ENCODE assay signal across 9 mouse cellular contexts in the genomic region with DNA sequence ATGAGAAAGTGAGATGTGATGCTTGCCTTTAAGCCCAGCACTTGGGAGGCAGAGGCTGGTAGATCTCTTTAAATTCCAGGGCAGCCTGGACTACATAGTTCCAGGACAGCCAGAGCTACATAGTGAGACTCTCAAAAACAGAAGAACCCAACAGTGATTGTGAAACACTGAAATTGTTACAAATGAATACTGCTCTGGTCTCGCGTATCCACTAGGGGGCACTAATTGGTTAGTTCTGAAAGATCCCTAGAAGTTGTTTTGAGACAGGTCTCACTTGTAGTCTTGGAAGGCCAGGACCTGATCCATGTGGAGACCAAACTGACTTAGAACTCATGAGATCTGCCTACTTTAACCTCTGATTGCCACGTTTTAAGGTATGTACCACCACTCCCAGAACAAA. TPM values are rescaled to one million over a fixed set of nuclear protein-coding genes. Genes with fewer than 3 reads are reported as not detected.
DNase-seq lines count a peak whose midpoint lies in the region; ATAC-seq lines count a peak whose summit lies in the region.
"Had no signal": no experiment of that assay in that cellular context is flagged by ENCODE, and none has a peak within 500 bp of the region (broad histone marks: within the 10 kb centered on the region; RNA-seq: fewer than 3 reads in every experiment).

No protein-coding gene starts in this region.

- H3K36me3 ChIP-seq in forebrain, embryonic 10.5 days (replicated peaks) = peaks cover 62% of the 10 kb centered on the region
- peaks cover 36% of the 10 kb centered on the region for H3K36me3 ChIP-seq in hindbrain, embryonic 12.5 days
- H3K36me3 ChIP-seq in lung, embryonic 16.5 days (ENCODE audit: control insufficient read depth, insufficient read depth, low read length) = peaks cover 27% of the 10 kb centered on the region

- DNase-seq in MEL-GATA-1-ER (ENCODE audit: extremely low read depth, low read depth) = peak; percentile 71
- peak; percentile 71 for DNase-seq in forebrain, embryonic 10.5 days (ENCODE audit: extremely low spot score, low spot score)
- peak; percentile 92 for DNase-seq in layer of hippocampus, adult 9-10 months (ENCODE audit: low spot score)
- peak; percentile 89 for DNase-seq in retina, postnatal 1 day
- DNase-seq in ovary, adult 18-20 months (ENCODE audit: low spot score) = no peak

- ATAC-seq in cerebellum, adult (ENCODE audit: insufficient number of reproducible peaks, low FRiP score, low TSS enrichment) = peak; percentile 78; the same call in 1 of the 2 replicates
- ATAC-seq in hindbrain, embryonic 12.5 days (ENCODE audit: low FRiP score) = peak; percentile 59
- ATAC-seq in lung, embryonic 16.5 days (ENCODE audit: low read depth) = peak; percentile 79

- peaks cover 14% of the 10 kb centered on the region for H3K4me1 ChIP-seq in forebrain, embryonic 10.5 days
- peaks cover 18% of the 10 kb centered on the region for H3K4me1 ChIP-seq in hindbrain, embryonic 12.5 days
- peaks cover 4% of the 10 kb centered on the region; the same call in 1 of the 2 replicates for H3K4me1 ChIP-seq in lung, embryonic 16.5 days (replicated peaks; ENCODE audit: control insufficient read depth, insufficient read depth, low read length)

- no peak overlapping the region for H3K27ac ChIP-seq in forebrain, embryonic 10.5 days
- H3K27ac ChIP-seq in hindbrain, embryonic 12.5 days = no peak overlapping the region
- H3K27ac ChIP-seq in lung, embryonic 16.5 days (ENCODE audit: low read length) = no peak overlapping the region
- H3K27ac ChIP-seq: liver, embryonic 15.5 days had no signal

- WGBS in forebrain, embryonic 10.5 days = 1% methylated on average over 3 of the region's 3 CpGs
- WGBS in hindbrain, embryonic 12.5 days = 0% methylated on average over 3 of the region's 3 CpGs
- 0% methylated on average over 3 of the region's 3 CpGs for WGBS in lung, embryonic 16.5 days

- H3K4me2 ChIP-seq in hindbrain, embryonic 12.5 days (replicated peaks) = no peak overlapping the region
- H3K4me2 ChIP-seq in lung, embryonic 16.5 days (ENCODE audit: low read depth, low read length) = no peak overlapping the region
- H3K4me2 ChIP-seq: liver, embryonic 15.5 days had no signal

- no peak overlapping the region for H3K4me3 ChIP-seq in forebrain, embryonic 10.5 days
- H3K4me3 ChIP-seq in hindbrain, embryonic 12.5 days = no peak overlapping the region
- H3K4me3 ChIP-seq in lung, embryonic 16.5 days (ENCODE audit: low read length) = no peak overlapping the region
- H3K4me3 ChIP-seq: liver, embryonic 15.5 days had no signal

- H3K9ac ChIP-seq in hindbrain, embryonic 12.5 days = no peak overlapping the region
- H3K9ac ChIP-seq in lung, embryonic 16.5 days (ENCODE audit: low read length) = no peak overlapping the region
- H3K9ac ChIP-seq: liver, embryonic 15.5 days had no signal

- H3K9me3 ChIP-seq in forebrain, embryonic 10.5 days = no peaks in the 10 kb centered on the region
- no peaks in the 10 kb centered on the region for H3K9me3 ChIP-seq in hindbrain, embryonic 12.5 days (replicated peaks)
- no peaks in the 10 kb centered on the region for H3K9me3 ChIP-seq in lung, embryonic 16.5 days (ENCODE audit: control insufficient read depth, low read length)
- H3K9me3 ChIP-seq: liver, embryonic 15.5 days had no signal

- H3K27me3 ChIP-seq in forebrain, embryonic 10.5 days (ENCODE audit: poor library complexity, severe bottlenecking) = no peaks in the 10 kb centered on the region
- no peaks in the 10 kb centered on the region for H3K27me3 ChIP-seq in hindbrain, embryonic 12.5 days
- no peaks in the 10 kb centered on the region for H3K27me3 ChIP-seq in lung, embryonic 16.5 days (ENCODE audit: control insufficient read depth, insufficient read depth, low read depth, low read length)

RNA-seq across cellular contexts. Expression of a gene that starts 8.1 kb away (rescaled TPM):
- 168 and 174 TPM in 2 replicates for polyA plus RNA-seq in forebrain, embryonic 10.5 days (2016; fragmentation: Nextera tagmentation; extraction: Ambion mirVana)
- polyA plus RNA-seq in hindbrain, embryonic 12.5 days (2016; fragmentation: Nextera tagmentation; extraction: Ambion mirVana) = 200 and 201 TPM in 2 replicates
- 89.1 and 92.8 TPM in 2 replicates for polyA plus RNA-seq in lung, embryonic 16.5 days (2015; fragmentation: Nextera tagmentation; extraction: Ambion mirVana)

RNA-seq across cellular contexts. Expression of a gene that starts 12.5 kb away (rescaled TPM):
- 38.8 and 40.0 TPM in 2 replicates for polyA plus RNA-seq in forebrain, embryonic 10.5 days (2016; fragmentation: Nextera tagmentation; extraction: Ambion mirVana)
- polyA plus RNA-seq in hindbrain, embryonic 12.5 days (2016; fragmentation: Nextera tagmentation; extraction: Ambion mirVana) = 135 and 137 TPM in 2 replicates
- 27.2 and 28.3 TPM in 2 replicates for polyA plus RNA-seq in lung, embryonic 16.5 days (2015; fragmentation: Nextera tagmentation; extraction: Ambion mirVana)

RNA-seq across cellular contexts. Expression of a gene that starts 17.1 kb away (rescaled TPM):
- polyA plus RNA-seq in forebrain, embryonic 10.5 days (2016; fragmentation: Nextera tagmentation; extraction: Ambion mirVana) = not detected in 2 replicates
- 0.32 TPM in 1 of 2 replicates, not detected in the other for polyA plus RNA-seq in hindbrain, embryonic 12.5 days (2016; fragmentation: Nextera tagmentation; extraction: Ambion mirVana)
- polyA plus RNA-seq in lung, embryonic 16.5 days (2015; fragmentation: Nextera tagmentation; extraction: Ambion mirVana) = not detected in 2 replicates
- polyA plus RNA-seq: liver, embryonic 15.5 days had no signal

RNA-seq across cellular contexts. Expression of a gene that starts 17.2 kb away (rescaled TPM):
- polyA plus RNA-seq in forebrain, embryonic 10.5 days (2016; fragmentation: Nextera tagmentation; extraction: Ambion mirVana) = 2.2 and 2.5 TPM in 2 replicates
- polyA plus RNA-seq in hindbrain, embryonic 12.5 days (2016; fragmentation: Nextera tagmentation; extraction: Ambion mirVana) = 3.6 and 3.7 TPM in 2 replicates
- polyA plus RNA-seq in lung, embryonic 16.5 days (2015; fragmentation: Nextera tagmentation; extraction: Ambion mirVana) = 3.4 and 4.2 TPM in 2 replicates

RNA-seq across cellular contexts. Expression of a gene that starts 23.0 kb away (rescaled TPM):
- polyA plus RNA-seq in forebrain, embryonic 10.5 days (2016; fragmentation: Nextera tagmentation; extraction: Ambion mirVana) = 0.96 and 1.0 TPM in 2 replicates
- polyA plus RNA-seq in hindbrain, embryonic 12.5 days (2016; fragmentation: Nextera tagmentation; extraction: Ambion mirVana) = 0.48 and 1.5 TPM in 2 replicates
- polyA plus RNA-seq in lung, embryonic 16.5 days (2015; fragmentation: Nextera tagmentation; extraction: Ambion mirVana) = 1.5 and 1.6 TPM in 2 replicates
